Mouse (Mus musculus) left cerebral cortex, postnatal 10 days (tissue): ENCODE data around the gene Krtap28-10. TPM values are rescaled to one million over a fixed set of nuclear protein-coding genes. Genes with fewer than 3 reads are reported as not detected.

Experiments
- DNase-seq, 2 experiments: peaks; one replicate each; pipeline ENCODE4 v3.0.0; 2021 to 2022; ENCODE audit warnings: low spot score in 2 of 2, mixed read lengths in 1 of 2; ENCODE audit errors: extremely low spot score in 1 of 2
- intact Hi-C: fragments of 180-260 bp; cut with DNase I; formaldehyde crosslinking; loops from one replicate; pipeline ENCODE4 v1.15.1; 2025
- total RNA-seq, 2 experiments: library from RNA; stranded (reverse); gene quantifications; 2 replicates each; pipeline ENCODE4 v1.2.3; 2021

The Krtap28-10 gene
- total RNA-seq = not detected

GRCm38 (mm10) chr1:83042380-83042779, at the start of gene Krtap28-10:
Gene Krtap28-10 (minus strand): TSS chr1:83042480.
- intact Hi-C loops = no loop called here
- no peak for DNase-seq

GRCm38 (mm10) chr1:83091268-83091667, 49.0 kb upstream of the Krtap28-10 start:
- intact Hi-C loops = no loop called here
- DNase-seq = no peak

GRCm38 (mm10) chr1:83084790-83085189, 42.5 kb upstream of the Krtap28-10 start:
- no peak for DNase-seq
- intact Hi-C loops = no loop called here

DNA sequence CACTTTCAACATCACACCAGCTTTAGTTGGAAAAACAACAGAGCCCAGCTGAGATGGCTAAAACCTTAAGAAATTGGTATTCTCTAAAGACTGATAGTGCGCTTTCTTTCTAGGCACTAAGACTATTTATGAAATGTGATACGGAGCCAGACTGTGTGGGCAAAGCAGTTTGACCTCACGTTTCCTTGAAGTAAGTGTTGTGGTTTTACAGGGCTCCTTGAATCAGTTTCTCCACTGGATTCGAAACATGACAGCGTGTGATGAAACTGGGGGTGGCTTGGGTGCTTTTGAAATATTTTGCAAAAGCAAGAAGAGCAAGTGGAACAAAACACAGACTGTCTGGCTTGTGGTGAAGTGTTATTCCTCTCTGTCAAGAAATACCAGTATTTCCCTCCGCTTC, 34.7 kb upstream of the Krtap28-10 start:
- intact Hi-C loops = no loop called here
- DNase-seq = no peak

GRCm38 (mm10) chr1:83076190-83076917, 34.1 kb upstream of the Krtap28-10 start:
- peak in 1 of 2 experiments; percentile 54 for DNase-seq
- intact Hi-C loops = loop anchor here (1.0 kb wide), 1 partner anchor 289 kb away; no protein-coding TSS in a partner anchor

DNA sequence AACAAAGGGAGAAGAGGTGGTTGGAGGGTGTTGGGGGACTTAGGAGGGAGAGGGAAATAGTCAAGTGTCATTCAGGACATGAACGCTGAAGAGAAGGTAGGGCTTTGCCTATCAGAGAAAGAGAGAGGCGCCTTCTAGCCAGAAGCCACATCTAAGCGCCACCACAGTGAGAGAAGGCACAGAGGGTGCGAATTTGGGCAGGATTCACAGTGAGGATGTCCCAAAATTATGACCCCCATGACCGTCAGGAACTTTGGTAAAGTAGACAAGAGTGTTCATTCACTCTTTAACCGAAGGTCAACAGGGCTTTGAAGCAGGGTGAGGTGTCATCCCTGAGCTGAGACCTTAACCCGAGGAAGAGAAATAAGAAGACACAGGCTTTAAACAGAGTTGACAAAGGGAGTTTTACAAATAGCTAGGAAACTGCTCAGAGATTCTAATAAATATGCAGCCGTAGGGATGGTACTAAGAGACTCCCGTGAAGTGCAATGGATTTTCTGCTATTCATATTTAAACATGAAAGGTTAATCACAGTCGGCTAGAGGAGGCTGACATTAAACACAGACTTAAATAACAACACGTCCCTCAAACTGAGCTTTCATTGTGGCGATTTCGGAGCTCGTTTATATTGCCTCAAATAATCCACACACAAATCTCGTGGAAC, 33.4 kb upstream of the Krtap28-10 start:
- DNase-seq = no peak
- intact Hi-C loops = loop anchor here (1.0 kb wide), 1 partner anchor 288 kb away; no protein-coding TSS in a partner anchor

- intact Hi-C loops = loop anchor here (10.0 kb wide), 1 partner anchor 648 kb away; no protein-coding TSS in a partner anchor
These were observed 24.9 kb upstream of the Krtap28-10 start for GRCm38 (mm10) chr1:83067205-83067604.

DNA sequence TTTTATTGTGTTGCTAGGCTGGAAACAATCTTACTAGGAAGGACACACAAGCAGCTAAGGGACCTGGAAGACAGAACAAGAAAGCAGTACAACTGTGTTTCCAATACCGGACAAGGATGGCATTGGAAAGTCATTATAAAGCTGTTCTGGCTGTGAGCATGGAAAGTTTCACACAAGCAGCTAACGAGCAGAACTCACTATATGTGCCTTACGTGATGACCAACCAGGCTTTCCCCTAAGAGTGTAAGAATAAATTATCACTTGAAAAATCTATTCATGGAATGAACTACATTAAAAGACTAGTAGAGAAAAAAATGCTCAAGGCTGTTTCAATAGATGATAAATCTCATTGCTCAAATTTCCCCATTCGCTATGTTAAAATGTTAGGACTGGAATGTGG, 24.3 kb upstream of the Krtap28-10 start:
- intact Hi-C loops = loop anchor here (10.0 kb wide), 1 partner anchor 648 kb away; no protein-coding TSS in a partner anchor
- no peak for DNase-seq

More at GRCm38 (mm10) chr1:83067205-83067604, 24.9 kb upstream of the Krtap28-10 start:
- DNase-seq = peak in 1 of 2 experiments; percentile 27

DNA sequence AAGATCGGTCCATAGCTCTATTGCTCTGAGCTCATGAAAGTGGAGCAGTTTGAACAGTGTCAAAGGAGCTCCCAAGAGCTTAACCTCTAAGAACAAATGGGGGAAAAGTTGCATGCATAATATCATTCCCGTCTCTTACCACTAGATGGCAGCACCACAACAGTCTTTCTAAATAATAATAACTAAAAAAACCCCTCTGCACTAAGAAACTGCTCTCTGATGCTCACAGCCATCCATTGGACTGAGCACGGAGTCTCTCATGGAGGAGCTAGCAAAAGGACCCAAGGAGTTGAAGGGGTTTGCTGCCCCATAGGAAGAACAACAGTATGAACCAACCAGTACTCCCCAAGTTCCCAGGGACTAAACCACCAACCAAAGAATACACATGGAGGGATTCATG, 22.6 kb upstream of the Krtap28-10 start:
- intact Hi-C loops = loop anchor here (10.0 kb wide), 1 partner anchor 650 kb away; no protein-coding TSS in a partner anchor
- DNase-seq = no peak

DNA sequence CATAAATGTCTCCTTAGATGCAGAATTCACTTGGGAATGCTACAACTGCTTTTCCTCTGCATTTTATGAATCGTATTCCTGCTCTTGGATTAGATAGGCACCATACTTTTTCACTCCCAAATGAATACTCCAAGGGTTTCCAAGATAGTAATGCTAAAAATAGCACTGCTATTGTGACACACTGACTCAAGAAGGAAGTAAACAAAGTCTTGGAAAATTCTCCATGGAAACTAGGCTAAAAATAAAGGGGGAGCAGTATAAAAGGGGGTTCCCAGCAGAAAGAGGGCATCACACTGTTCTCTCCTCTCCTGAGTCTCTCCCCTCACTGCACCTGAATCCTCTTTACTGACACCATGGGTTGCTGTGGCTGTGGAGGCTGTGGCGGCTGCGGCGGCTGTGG, 18.4 kb upstream of the Krtap28-10 start, which contains the start of gene Krtap28-13:
Gene Krtap28-13, plus strand, starts transcription at position 288 of the 400 bp plus-strand sequence.
- no peak for DNase-seq
- intact Hi-C loops = loop anchor here (10.0 kb wide), 1 partner anchor 654 kb away; no protein-coding TSS in a partner anchor

GRCm38 (mm10) chr1:83059278-83059677, 17.0 kb upstream of the Krtap28-10 start, which contains the start of gene A030005K14Rik:
Gene A030005K14Rik (minus strand): TSS chr1:83059378.
- intact Hi-C loops = no loop called here
- DNase-seq = no peak

- no peak for DNase-seq
- intact Hi-C loops = no loop called here
These were observed 16.2 kb upstream of the Krtap28-10 start for GRCm38 (mm10) chr1:83058481-83058880.

GRCm38 (mm10) chr1:83044882-83045427, 2.7 kb upstream of the Krtap28-10 start, which contains the start of gene Gm47969:
Gene Gm47969 (plus strand): TSS chr1:83044932.
- no peak for DNase-seq
- intact Hi-C loops = no loop called here

DNA sequence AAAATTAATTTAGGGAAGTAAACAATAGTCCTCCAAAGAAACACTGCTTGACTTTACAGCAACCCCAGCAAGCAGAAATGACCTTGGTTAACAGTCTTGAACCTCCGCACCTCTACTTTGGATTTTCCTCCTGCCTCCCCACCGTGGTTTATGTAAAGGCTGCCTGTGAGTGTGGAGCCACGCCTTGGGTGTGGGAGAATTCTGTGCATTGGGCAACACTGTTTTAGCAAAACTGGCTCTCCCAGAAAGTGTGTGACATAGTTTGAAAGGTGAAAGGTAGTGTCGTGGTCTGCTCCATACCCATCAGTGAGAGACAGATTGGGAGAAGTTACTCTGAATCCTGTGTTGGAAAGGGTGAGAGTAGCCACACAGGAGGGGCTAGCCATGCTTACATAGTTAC, 3.2 kb downstream of the Krtap28-10 start:
- DNase-seq = no peak
- intact Hi-C loops = no loop called here

DNA sequence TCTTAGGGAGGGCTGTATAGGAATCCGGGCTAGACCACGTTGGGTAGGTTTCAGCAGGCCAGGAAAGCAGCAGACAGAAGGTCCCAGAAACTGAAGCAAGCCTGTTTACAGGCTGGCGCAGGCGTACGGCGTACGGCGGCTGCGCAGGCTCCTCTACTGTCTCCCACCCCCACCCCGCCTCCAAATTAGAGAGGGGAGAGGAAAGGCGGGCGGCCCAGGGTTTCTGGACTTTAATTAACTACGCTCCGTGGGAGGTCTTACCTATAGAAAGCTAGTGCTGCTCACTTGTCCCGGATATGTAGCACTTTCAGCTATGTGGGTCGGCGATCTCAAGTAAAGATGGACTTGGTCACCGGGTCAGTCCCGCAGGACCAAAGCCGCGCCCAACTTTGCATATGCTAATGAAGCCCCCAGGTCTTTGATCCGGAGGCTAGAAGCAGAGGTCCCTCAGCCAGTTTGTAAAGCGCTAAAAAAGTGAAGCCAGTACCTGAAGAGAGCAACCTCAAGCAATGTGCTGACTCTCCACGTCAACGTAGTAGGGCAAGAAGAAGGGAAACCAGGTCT, 4.1 kb downstream of the Krtap28-10 start, which contains the start of gene Slc19a3:
Gene Slc19a3, minus strand, starts transcription at position 340 of the 564 bp plus-strand sequence.
- DNase-seq = peak; percentile 9 to 46
- intact Hi-C loops = no loop called here

GRCm38 (mm10) chr1:83036892-83037667, 5.2 kb downstream of the Krtap28-10 start:
- intact Hi-C loops = no loop called here
- no peak for DNase-seq

DNA sequence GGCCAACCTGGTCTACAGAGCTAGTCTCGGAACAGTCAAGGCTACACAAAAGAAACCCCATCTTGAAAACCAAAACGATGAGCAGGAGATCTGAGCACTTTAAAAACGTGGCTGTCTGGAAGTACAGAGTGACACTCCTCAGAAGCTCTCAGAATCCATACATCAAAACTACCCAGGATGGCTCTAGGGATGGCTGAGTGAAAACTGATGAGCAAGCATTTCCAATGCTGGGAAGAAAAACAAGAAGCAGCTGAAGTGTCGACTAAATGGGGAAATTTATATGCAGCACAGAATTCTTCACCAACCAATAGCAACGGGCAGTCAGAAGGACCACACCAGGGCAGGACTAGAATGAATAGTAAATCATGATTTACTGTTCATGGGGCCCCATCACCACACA, 7.8 kb downstream of the Krtap28-10 start:
- intact Hi-C loops = no loop called here
- DNase-seq = no peak

DNA sequence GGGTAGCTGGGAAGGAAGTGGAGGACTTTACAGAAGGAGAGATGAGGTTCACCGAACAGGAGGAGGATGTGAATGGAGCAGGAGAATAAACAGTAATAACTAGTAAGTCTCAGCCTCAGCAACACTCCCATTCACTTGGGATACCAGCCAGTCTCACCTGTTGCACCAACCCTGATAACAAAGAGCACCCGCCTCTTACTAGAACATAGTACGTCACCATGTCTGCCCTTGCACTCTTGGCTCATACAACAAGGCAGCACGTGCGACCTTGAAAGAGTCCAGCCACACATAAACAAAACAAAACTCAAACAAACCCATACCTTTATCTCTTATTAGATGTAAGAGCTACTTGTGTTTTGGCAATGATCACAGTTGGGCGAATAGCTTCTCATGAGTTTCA, 9.8 kb downstream of the Krtap28-10 start:
- DNase-seq = no peak
- intact Hi-C loops = no loop called here
